Mouse (Mus musculus) erythroblast, embryonic 14.5 days (primary cell): ENCODE measurements at regions not wholly inside any gene's neighbourhood (a gene's known extent, or its start where the extent isn't known, plus 50 kb on each side); places are given as distances from the start of the nearest gene placed in this dataset.

Experiments
- H3K27me3 ChIP-seq: 2 replicates; pipeline ENCODE4 v1.6.1; 2012; ENCODE audit warnings: inconsistent platforms; ENCODE audit not compliant: control insufficient read depth
- H3K36me3 ChIP-seq: 2 replicates; pipeline ENCODE4 v1.6.1; 2012; ENCODE audit warnings: mild to moderate bottlenecking, inconsistent platforms; ENCODE audit not compliant: control insufficient read depth
- H3K4me1 ChIP-seq: 2 replicates; pipeline ENCODE4 v1.6.1; 2012; ENCODE audit warnings: inconsistent platforms; ENCODE audit not compliant: control insufficient read depth
- H3K4me3 ChIP-seq: replicated peaks from 2 replicates; pipeline ENCODE3; 2012; ENCODE audit warnings: moderate library complexity, mild to moderate bottlenecking, inconsistent platforms
- H3K9me3 ChIP-seq: 2 replicates; pipeline ENCODE4 v1.6.1; 2012; ENCODE audit warnings: low read length, inconsistent platforms, mixed read lengths; ENCODE audit not compliant: control insufficient read depth
- GATA1 ChIP-seq: IDR thresholded peaks from 2 replicates; pipeline ENCODE4 v1.6.1; 2012; ENCODE audit warnings: low read length, inconsistent platforms, mixed read lengths
- TAL1 ChIP-seq: IDR thresholded peaks from 3 replicates; pipeline ENCODE4 v1.6.1; 2012; ENCODE audit warnings: low read length, inconsistent platforms, mixed read lengths

GRCm38 (mm10) chr5:35155717-35156116 is 50.2 kb upstream of the Lrpap1 start:
- Histone ChIP-seq H3K27me3 (peaks cover 16% of the 10 kb centered on the region), H3K9me3 (peaks cover 6% of the 10 kb centered on the region), H3K4me1 (peaks cover 38% of the 10 kb centered on the region), H3K4me3 (no peak overlapping the region), H3K36me3 (peaks cover 29% of the 10 kb centered on the region)
- TF ChIP-seq TAL1 = no peak
- TF ChIP-seq GATA1 = no peak
